Mouse (Mus musculus) liver, embryonic 12.5 days (tissue): ENCODE data around the gene Tpm1. TPM values are rescaled to one million over a fixed set of nuclear protein-coding genes. Genes with fewer than 3 reads are reported as not detected.

Source experiments
- ATAC-seq: fragments of 200-750 bp; cut with Nextera tagmentation; 2 replicates; pipeline ENCODE4 v1.8.0; 2017; ENCODE audit warnings: moderate number of reproducible peaks, mild to moderate bottlenecking, moderate library complexity
- H3K27ac ChIP-seq: fragments of 300-500 bp; sonication (generic); 2 replicates; pipeline ENCODE4 v1.5.1; 2016; ENCODE audit warnings: mild to moderate bottlenecking
- H3K27me3 ChIP-seq: fragments of 300-500 bp; sonication (generic); replicated peaks from 2 replicates; pipeline ENCODE4 v1.6.1; 2016; ENCODE audit warnings: mild to moderate bottlenecking, moderate library complexity
- H3K36me3 ChIP-seq: fragments of 300-500 bp; sonication (generic); 2 replicates; pipeline ENCODE4 v1.6.1; 2016; ENCODE audit warnings: mild to moderate bottlenecking, moderate library complexity
- H3K4me1 ChIP-seq: fragments of 300-500 bp; sonication (generic); 2 replicates; pipeline ENCODE4 v1.6.1; 2016
- H3K4me2 ChIP-seq: fragments of 300-500 bp; sonication (generic); 2 replicates; pipeline ENCODE4 v1.6.1; 2016; ENCODE audit warnings: mild to moderate bottlenecking, moderate library complexity
- H3K4me3 ChIP-seq: fragments of 300-500 bp; sonication (generic); 2 replicates; pipeline ENCODE4 v1.5.1; 2016; ENCODE audit warnings: mild to moderate bottlenecking, moderate library complexity
- H3K9ac ChIP-seq: fragments of 300-500 bp; sonication (generic); 2 replicates; pipeline ENCODE4 v1.6.1; 2016; ENCODE audit warnings: mild to moderate bottlenecking, moderate library complexity
- H3K9me3 ChIP-seq: fragments of 300-500 bp; sonication (generic); replicated peaks from 2 replicates; pipeline ENCODE4 v1.6.1; 2016; ENCODE audit warnings: mild to moderate bottlenecking, moderate library complexity
- WGBS: fragments of 180-500 bp; shearing (Covaris S2); methylation state at CpG from one replicate; pipeline ENCODE4 v1.1.7; 2016; ENCODE audit not compliant: insufficient replicate concordance; 5-methylcytosine and 5-hydroxymethylcytosine counted together
- polyA plus RNA-seq: library from polyadenylated mRNA; unstranded; fragments of >200 nt; fragmentation: Nextera tagmentation; extraction: Ambion mirVana; gene quantifications from 2 replicates; pipeline ENCODE4 v1.2.1, GENCODE M21; 2016

Gene Tpm1
- 214 and 225 TPM in 2 replicates for polyA plus RNA-seq

- H3K4me2 ChIP-seq, result peak within 1 kb of the TSS; percentile 73
- ATAC-seq, result peak; percentile 26
- H3K4me3 ChIP-seq, result peak within 1 kb of the TSS; percentile 56
- H3K9ac ChIP-seq, result peak within 1 kb of the TSS; percentile 58
- H3K4me1 ChIP-seq, result peaks cover 45% of the 10 kb centered on the region
- 2% methylated on average over 51 of the region's 51 CpGs for WGBS
- peak within 1 kb of the TSS; percentile 54 for H3K27ac ChIP-seq
- H3K27me3 ChIP-seq, result peaks cover 83% of the 10 kb centered on the region
- no peaks in the 10 kb centered on the region for H3K9me3 ChIP-seq
- H3K36me3 ChIP-seq, result no peaks in the 10 kb centered on the region
Observed at GRCm38 (mm10) chr9:67049086-67049824, at the start of gene Tpm1. Gene Tpm1 (minus strand): TSS chr9:67049406.

GRCm38 (mm10) chr9:67094371-67094770, 45.2 kb upstream of the Tpm1 start:
- no peak overlapping the region for H3K4me3 ChIP-seq
- no peak overlapping the region for H3K4me2 ChIP-seq
- 71% methylated on average over 2 of the region's 2 CpGs for WGBS
- H3K4me1 ChIP-seq, result peaks cover 8% of the 10 kb centered on the region; the same call in 1 of the 2 replicates
- H3K27ac ChIP-seq, result no peak overlapping the region
- H3K36me3 ChIP-seq, result no peaks in the 10 kb centered on the region
- peaks cover 11% of the 10 kb centered on the region for H3K27me3 ChIP-seq
- ATAC-seq, result no peak
- H3K9ac ChIP-seq, result no peak overlapping the region
- no peaks in the 10 kb centered on the region for H3K9me3 ChIP-seq

GRCm38 (mm10) chr9:67092210-67092609, 43.0 kb upstream of the Tpm1 start:
- H3K27me3 ChIP-seq, result no peaks in the 10 kb centered on the region
- H3K9ac ChIP-seq, result no peak overlapping the region
- ATAC-seq, result no peak
- no peaks in the 10 kb centered on the region for H3K36me3 ChIP-seq
- no peak overlapping the region for H3K27ac ChIP-seq
- H3K9me3 ChIP-seq, result no peaks in the 10 kb centered on the region
- H3K4me2 ChIP-seq, result no peak overlapping the region
- H3K4me1 ChIP-seq, result no peaks in the 10 kb centered on the region
- 72% methylated on average over 4 of the region's 4 CpGs for WGBS
- H3K4me3 ChIP-seq, result no peak overlapping the region

- Histone ChIP-seq H3K4me1 (no peaks in the 10 kb centered on the region), H3K36me3 (no peaks in the 10 kb centered on the region), H3K27ac (no peak overlapping the region), H3K4me3 (no peak overlapping the region), H3K9ac (no peak overlapping the region), H3K27me3 (no peaks in the 10 kb centered on the region), H3K9me3 (no peaks in the 10 kb centered on the region), H3K4me2 (no peak overlapping the region)
- 50% methylated on average over 7 of the region's 7 CpGs for WGBS
- no peak for ATAC-seq
Observed at GRCm38 (mm10) chr9:67091598-67091997, 42.4 kb upstream of the Tpm1 start.

GRCm38 (mm10) chr9:67091151-67091550, 41.9 kb upstream of the Tpm1 start:
- Histone ChIP-seq H3K36me3 (no peaks in the 10 kb centered on the region), H3K4me3 (no peak overlapping the region), H3K9me3 (no peaks in the 10 kb centered on the region), H3K9ac (no peak overlapping the region), H3K4me2 (no peak overlapping the region), H3K27me3 (no peaks in the 10 kb centered on the region), H3K4me1 (no peaks in the 10 kb centered on the region), H3K27ac (no peak overlapping the region)
- ATAC-seq, result no peak
- 80% methylated on average over 11 of the region's 11 CpGs for WGBS

GRCm38 (mm10) chr9:67090633-67091045, 41.4 kb upstream of the Tpm1 start:
- Histone ChIP-seq H3K36me3 (no peaks in the 10 kb centered on the region), H3K27me3 (no peaks in the 10 kb centered on the region), H3K4me3 (no peak overlapping the region), H3K9me3 (no peaks in the 10 kb centered on the region), H3K9ac (no peak overlapping the region), H3K27ac (no peak overlapping the region), H3K4me1 (no peaks in the 10 kb centered on the region), H3K4me2 (no peak overlapping the region)
- 94% methylated on average over 1 of the region's 1 CpGs for WGBS
- no peak for ATAC-seq

- Histone ChIP-seq H3K9me3 (no peaks in the 10 kb centered on the region), H3K36me3 (no peaks in the 10 kb centered on the region), H3K27ac (no peak overlapping the region), H3K4me3 (no peak overlapping the region), H3K9ac (no peak overlapping the region), H3K4me2 (no peak overlapping the region), H3K4me1 (no peaks in the 10 kb centered on the region), H3K27me3 (no peaks in the 10 kb centered on the region)
- WGBS, result 58% methylated on average over 5 of the region's 5 CpGs
- no peak for ATAC-seq
Observed at GRCm38 (mm10) chr9:67089167-67089566, 40.0 kb upstream of the Tpm1 start.

- WGBS, result 52% methylated on average over 4 of the region's 4 CpGs
- ATAC-seq, result no peak
- Histone ChIP-seq H3K27ac (no peak overlapping the region), H3K36me3 (no peaks in the 10 kb centered on the region), H3K9ac (no peak overlapping the region), H3K27me3 (0 out of 2 replicates have a peak, but pooled peaks cover 3% of the 10 kb centered on the region), H3K9me3 (no peaks in the 10 kb centered on the region), H3K4me1 (peaks cover 3% of the 10 kb centered on the region), H3K4me2 (no peak overlapping the region), H3K4me3 (no peak overlapping the region)
Observed at GRCm38 (mm10) chr9:67083801-67084200, 34.6 kb upstream of the Tpm1 start.

GRCm38 (mm10) chr9:67081688-67082087, 32.5 kb upstream of the Tpm1 start:
- no peak for ATAC-seq
- Histone ChIP-seq H3K4me1 (peaks cover 24% of the 10 kb centered on the region), H3K9ac (no peak overlapping the region), H3K27me3 (0 out of 2 replicates have a peak, but pooled peaks cover 3% of the 10 kb centered on the region), H3K4me3 (no peak overlapping the region), H3K9me3 (no peaks in the 10 kb centered on the region), H3K4me2 (no peak overlapping the region), H3K27ac (no peak overlapping the region), H3K36me3 (no peaks in the 10 kb centered on the region)
- WGBS, result 56% methylated on average over 5 of the region's 5 CpGs

GRCm38 (mm10) chr9:67077658-67078319, 28.6 kb upstream of the Tpm1 start:
- no peaks in the 10 kb centered on the region for H3K9me3 ChIP-seq
- no peak overlapping the region for H3K4me3 ChIP-seq
- peaks cover 32% of the 10 kb centered on the region for H3K4me1 ChIP-seq
- H3K27ac ChIP-seq, result no peak overlapping the region
- H3K4me2 ChIP-seq, result peak overlapping the region; percentile 38
- H3K27me3 ChIP-seq, result no peaks in the 10 kb centered on the region
- H3K36me3 ChIP-seq, result no peaks in the 10 kb centered on the region
- WGBS, result 11% methylated on average over 8 of the region's 8 CpGs
- peak; percentile 94 for ATAC-seq
- no peak overlapping the region for H3K9ac ChIP-seq

GRCm38 (mm10) chr9:67077266-67077657, 28.1 kb upstream of the Tpm1 start:
- peaks cover 34% of the 10 kb centered on the region for H3K4me1 ChIP-seq
- peak overlapping the region; percentile 38 for H3K4me2 ChIP-seq
- no peak for ATAC-seq
- no peak overlapping the region for H3K4me3 ChIP-seq
- no peak overlapping the region for H3K27ac ChIP-seq
- no peaks in the 10 kb centered on the region for H3K9me3 ChIP-seq
- no peaks in the 10 kb centered on the region for H3K27me3 ChIP-seq
- 36% methylated on average over 7 of the region's 7 CpGs for WGBS
- H3K36me3 ChIP-seq, result no peaks in the 10 kb centered on the region
- no peak overlapping the region for H3K9ac ChIP-seq

- H3K27ac ChIP-seq, result no peak overlapping the region
- H3K4me2 ChIP-seq, result no peak overlapping the region
- no peak overlapping the region for H3K4me3 ChIP-seq
- no peaks in the 10 kb centered on the region for H3K9me3 ChIP-seq
- H3K9ac ChIP-seq, result no peak overlapping the region
- WGBS, result 26% methylated on average over 2 of the region's 2 CpGs
- peaks cover 34% of the 10 kb centered on the region for H3K4me1 ChIP-seq
- ATAC-seq, result no peak
- no peaks in the 10 kb centered on the region for H3K27me3 ChIP-seq
- no peaks in the 10 kb centered on the region for H3K36me3 ChIP-seq
Observed at GRCm38 (mm10) chr9:67072182-67072581, 23.0 kb upstream of the Tpm1 start.
